Mouse (Mus musculus): ENCODE data around the gene Phldb1. TPM values are rescaled to one million over a fixed set of nuclear protein-coding genes. Genes with fewer than 3 reads are reported as not detected.

The Phldb1 gene
- polyA plus RNA-seq, 1 experiment = 37.6 TPM

DNA sequence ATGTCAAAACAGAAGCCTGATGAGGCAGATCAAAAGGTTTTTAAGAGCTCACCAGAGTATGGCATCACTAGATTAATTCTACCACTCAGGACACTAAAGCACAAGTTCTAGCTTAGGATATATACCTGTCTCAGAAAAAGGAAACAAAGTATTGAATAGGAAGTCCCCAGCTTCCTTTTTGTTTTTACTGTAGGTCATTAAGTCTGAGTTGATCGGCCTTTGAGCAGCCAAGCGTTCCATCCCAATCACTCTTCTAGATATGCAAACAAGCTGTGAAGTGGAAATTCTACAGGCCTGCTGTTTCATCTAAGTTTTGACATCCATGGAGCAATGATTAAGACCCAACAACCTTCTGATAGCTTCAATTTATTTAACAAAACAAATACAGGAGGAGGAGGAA, 25.9 kb upstream of the Phldb1 start:
- no peaks in the 10 kb centered on the region for H3K27me3 ChIP-seq (replicated peaks; ENCODE audit: control insufficient read depth, insufficient read depth, low read length)
- DNase-seq = no peak
- H3K36me3 ChIP-seq (ENCODE audit: control insufficient read depth, insufficient read depth, low read length) = peaks cover 7% of the 10 kb centered on the region; the same call in 1 of the 2 replicates
- 19% methylated on average over 2 of the region's 2 CpGs for WGBS
- no peak overlapping the region for H3K4me3 ChIP-seq (ENCODE audit: insufficient read depth, low read depth, low read length)
- H3K4me1 ChIP-seq (ENCODE audit: control insufficient read depth, insufficient read depth, low read length) = peaks cover 12% of the 10 kb centered on the region; the same call in 1 of the 2 replicates
- no peak for TF ChIP-seq CTCF (conservative IDR thresholded peaks at IDR 0.05; ENCODE audit: insufficient read depth, insufficient read length, low read depth, low read length)
- TF ChIP-seq POLR2A (IDR thresholded peaks at IDR 0.05; ENCODE audit: low read depth, low read length) = no peak
- H3K27ac ChIP-seq (ENCODE audit: insufficient read depth, low read depth, low read length) = no peak overlapping the region

GRCm38 (mm10) chr9:44748473-44748872, 13.5 kb upstream of the Phldb1 start:
- no peak for TF ChIP-seq CTCF (conservative IDR thresholded peaks at IDR 0.05; ENCODE audit: insufficient read depth, insufficient read length, low read depth, low read length)
- no peak for TF ChIP-seq POLR2A (IDR thresholded peaks at IDR 0.05; ENCODE audit: low read depth, low read length)
- no peak overlapping the region for H3K27ac ChIP-seq (ENCODE audit: insufficient read depth, low read depth, low read length)
- H3K36me3 ChIP-seq (ENCODE audit: control insufficient read depth, insufficient read depth, low read length) = peaks cover 14% of the 10 kb centered on the region
- DNase-seq = peak; percentile 36
- 87% methylated on average over 7 of the region's 7 CpGs for WGBS
- no peaks in the 10 kb centered on the region for H3K27me3 ChIP-seq (replicated peaks; ENCODE audit: control insufficient read depth, insufficient read depth, low read length)
- no peaks in the 10 kb centered on the region for H3K4me1 ChIP-seq (ENCODE audit: control insufficient read depth, insufficient read depth, low read length)
- no peak overlapping the region for H3K4me3 ChIP-seq (ENCODE audit: insufficient read depth, low read depth, low read length)

GRCm38 (mm10) chr9:44747341-44747740, 12.3 kb upstream of the Phldb1 start:
- Histone ChIP-seq H3K27me3 (replicated peaks; ENCODE audit: control insufficient read depth, insufficient read depth, low read length) (no peaks in the 10 kb centered on the region), H3K36me3 (ENCODE audit: control insufficient read depth, insufficient read depth, low read length) (peaks cover 16% of the 10 kb centered on the region)
- 92% methylated on average over 3 of the region's 3 CpGs for WGBS

GRCm38 (mm10) chr9:44746666-44747065, 11.7 kb upstream of the Phldb1 start:
- Histone ChIP-seq H3K36me3 (ENCODE audit: control insufficient read depth, insufficient read depth, low read length) (peaks cover 16% of the 10 kb centered on the region), H3K27me3 (replicated peaks; ENCODE audit: control insufficient read depth, insufficient read depth, low read length) (no peaks in the 10 kb centered on the region), H3K4me3 (ENCODE audit: insufficient read depth, low read depth, low read length) (no peak overlapping the region), H3K27ac (ENCODE audit: insufficient read depth, low read depth, low read length) (no peak overlapping the region), H3K4me1 (ENCODE audit: control insufficient read depth, insufficient read depth, low read length) (no peaks in the 10 kb centered on the region)
- TF ChIP-seq POLR2A (IDR thresholded peaks at IDR 0.05; ENCODE audit: low read depth, low read length) = no peak
- TF ChIP-seq CTCF (conservative IDR thresholded peaks at IDR 0.05; ENCODE audit: insufficient read depth, insufficient read length, low read depth, low read length) = no peak
- DNase-seq = no peak
- WGBS = 61% methylated on average over 3 of the region's 3 CpGs

More at GRCm38 (mm10) chr9:44747341-44747740, 12.3 kb upstream of the Phldb1 start:
- Histone ChIP-seq H3K4me1 (ENCODE audit: control insufficient read depth, insufficient read depth, low read length) (no peaks in the 10 kb centered on the region), H3K4me3 (ENCODE audit: insufficient read depth, low read depth, low read length) (no peak overlapping the region), H3K27ac (ENCODE audit: insufficient read depth, low read depth, low read length) (no peak overlapping the region)
- DNase-seq = no peak
- TF ChIP-seq CTCF (conservative IDR thresholded peaks at IDR 0.05; ENCODE audit: insufficient read depth, insufficient read length, low read depth, low read length) (no peak), POLR2A (IDR thresholded peaks at IDR 0.05; ENCODE audit: low read depth, low read length) (no peak)

- H3K27me3 ChIP-seq (replicated peaks; ENCODE audit: control insufficient read depth, insufficient read depth, low read length) = no peaks in the 10 kb centered on the region
- TF ChIP-seq POLR2A (IDR thresholded peaks at IDR 0.05; ENCODE audit: low read depth, low read length) (no peak), CTCF (conservative IDR thresholded peaks at IDR 0.05; ENCODE audit: insufficient read depth, insufficient read length, low read depth, low read length) (no peak)
- H3K27ac ChIP-seq (ENCODE audit: insufficient read depth, low read depth, low read length) = no peak overlapping the region
- no peak for DNase-seq
- H3K4me3 ChIP-seq (ENCODE audit: insufficient read depth, low read depth, low read length) = no peak overlapping the region
- 90% methylated on average over 7 of the region's 7 CpGs for WGBS
- H3K36me3 ChIP-seq (ENCODE audit: control insufficient read depth, insufficient read depth, low read length) = peaks cover 16% of the 10 kb centered on the region
- H3K4me1 ChIP-seq (ENCODE audit: control insufficient read depth, insufficient read depth, low read length) = no peaks in the 10 kb centered on the region
These were observed 10.4 kb upstream of the Phldb1 start for GRCm38 (mm10) chr9:44745371-44745770.

GRCm38 (mm10) chr9:44740663-44741192, 5.7 kb upstream of the Phldb1 start:
- peak; percentile 37 for TF ChIP-seq CTCF (conservative IDR thresholded peaks at IDR 0.05; ENCODE audit: insufficient read depth, insufficient read length, low read depth, low read length)
- TF ChIP-seq POLR2A (IDR thresholded peaks at IDR 0.05; ENCODE audit: low read depth, low read length) = no peak
- H3K27ac ChIP-seq (ENCODE audit: insufficient read depth, low read depth, low read length) = no peak overlapping the region
- 93% methylated on average over 1 of the region's 1 CpGs for WGBS
- no peak for DNase-seq
- no peaks in the 10 kb centered on the region for H3K27me3 ChIP-seq (replicated peaks; ENCODE audit: control insufficient read depth, insufficient read depth, low read length)
- H3K4me1 ChIP-seq (ENCODE audit: control insufficient read depth, insufficient read depth, low read length) = peaks cover 13% of the 10 kb centered on the region
- H3K36me3 ChIP-seq (ENCODE audit: control insufficient read depth, insufficient read depth, low read length) = peaks cover 9% of the 10 kb centered on the region
- H3K4me3 ChIP-seq (ENCODE audit: insufficient read depth, low read depth, low read length) = no peak overlapping the region

DNA sequence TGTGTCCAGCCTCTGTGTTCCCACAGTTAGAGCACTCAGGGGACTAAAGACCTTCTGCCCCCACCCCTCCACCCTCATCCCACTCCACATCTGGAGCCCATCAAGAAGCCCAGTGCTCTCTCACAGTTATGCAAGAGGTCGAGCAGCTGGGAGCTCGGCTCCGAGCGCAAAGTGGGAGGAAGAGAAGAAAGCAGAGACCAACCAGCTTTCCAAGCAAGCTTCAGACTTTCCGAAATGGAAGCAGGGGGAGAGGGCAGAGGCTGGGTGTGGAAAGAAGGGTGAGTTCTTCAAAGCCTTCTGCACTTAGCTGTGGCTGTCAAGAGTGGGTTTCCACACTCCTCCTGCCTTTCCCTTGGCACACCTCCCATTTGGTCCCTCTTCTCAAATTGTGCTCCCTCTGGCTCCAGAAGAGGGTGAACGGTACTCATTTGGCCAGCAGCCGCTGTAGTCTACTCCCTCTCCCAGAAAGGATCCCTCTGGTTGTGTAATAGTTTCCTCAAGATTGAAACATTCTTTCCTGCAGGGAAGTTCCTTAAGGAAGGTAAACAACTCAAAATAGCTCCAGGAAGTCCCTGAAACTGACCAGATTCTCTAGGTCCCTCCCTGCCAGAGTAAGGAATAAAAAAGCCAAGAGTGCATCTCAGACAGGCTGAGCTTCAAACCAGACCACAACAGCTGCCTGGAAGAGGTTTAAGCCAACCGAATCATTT, 2.4 kb upstream of the Phldb1 start:
- peak; percentile 72 for DNase-seq

More for the DNA sequence above, 2.4 kb upstream of the Phldb1 start:
- TF ChIP-seq CTCF (conservative IDR thresholded peaks at IDR 0.05; ENCODE audit: insufficient read depth, insufficient read length, low read depth, low read length) (no peak), POLR2A (IDR thresholded peaks at IDR 0.05; ENCODE audit: low read depth, low read length) (no peak)
- Histone ChIP-seq H3K4me3 (ENCODE audit: insufficient read depth, low read depth, low read length) (no peak overlapping the region), H3K27ac (ENCODE audit: insufficient read depth, low read depth, low read length) (peak overlapping the region; percentile 83), H3K27me3 (replicated peaks; ENCODE audit: control insufficient read depth, insufficient read depth, low read length) (no peaks in the 10 kb centered on the region), H3K4me1 (ENCODE audit: control insufficient read depth, insufficient read depth, low read length) (peaks cover 19% of the 10 kb centered on the region), H3K36me3 (ENCODE audit: control insufficient read depth, insufficient read depth, low read length) (no peaks in the 10 kb centered on the region; the same call in 1 of the 2 replicates)
- 20% methylated on average over 8 of the region's 8 CpGs for whole genome bisulfite sequencing

Data from kidney, adult 2 months (tissue).